Comparison of ENCODE assay signal across 25 mouse cellular contexts in genomic region chr16:55356097-55356496, GRCm38 (mm10). TPM values are rescaled to one million over a fixed set of nuclear protein-coding genes. Genes with fewer than 3 reads are reported as not detected.
DNase-seq lines count a peak whose midpoint lies in the region; ATAC-seq and TF ChIP-seq lines count a peak whose summit lies in the region.
"Had no signal": no experiment of that assay in that cellular context is flagged by ENCODE, and none has a peak within 500 bp of the region (broad histone marks: within the 10 kb centered on the region; RNA-seq: fewer than 3 reads in every experiment).

No protein-coding gene starts in this region.

- ATAC-seq in hindbrain, embryonic 14.5 days (ENCODE audit: low FRiP score) = no peak
- no peak for ATAC-seq in hindbrain, embryonic 12.5 days (ENCODE audit: low FRiP score)
- no peak for ATAC-seq in midbrain, postnatal 0 days (ENCODE audit: low FRiP score)
- no peak for ATAC-seq in midbrain, embryonic 16.5 days
- ATAC-seq: CD4-positive, CD25-positive, alpha-beta regulatory T cell, adult 4 months; forebrain, embryonic 15.5 days; inflammation-experienced regulatory T-cells, adult 6 months; intestine, postnatal 0 days had no signal

- no peaks in the 10 kb centered on the region for H3K27me3 ChIP-seq in hindbrain, embryonic 14.5 days (ENCODE audit: control insufficient read depth, insufficient read depth, low read length)
- no peaks in the 10 kb centered on the region for H3K27me3 ChIP-seq in hindbrain, embryonic 12.5 days
- no peaks in the 10 kb centered on the region for H3K27me3 ChIP-seq in midbrain, postnatal 0 days (ENCODE audit: insufficient read depth, low read length)
- no peaks in the 10 kb centered on the region for H3K27me3 ChIP-seq in midbrain, embryonic 16.5 days (ENCODE audit: control insufficient read depth, insufficient read depth, low read depth, low read length)
- H3K27me3 ChIP-seq: embryonic facial prominence, embryonic 15.5 days; forebrain, embryonic 15.5 days; hindbrain, embryonic 15.5 days had no signal

- WGBS in hindbrain, embryonic 14.5 days = 75% methylated on average over 3 of the region's 3 CpGs
- WGBS in hindbrain, embryonic 12.5 days = 81% methylated on average over 3 of the region's 3 CpGs
- WGBS in midbrain, postnatal 0 days = 76% methylated on average over 3 of the region's 3 CpGs
- WGBS in midbrain, embryonic 16.5 days = 79% methylated on average over 3 of the region's 3 CpGs

- H3K36me3 ChIP-seq in hindbrain, embryonic 14.5 days (replicated peaks; ENCODE audit: control insufficient read depth, insufficient read depth) = no peaks in the 10 kb centered on the region
- no peaks in the 10 kb centered on the region for H3K36me3 ChIP-seq in hindbrain, embryonic 12.5 days
- H3K36me3 ChIP-seq in midbrain, postnatal 0 days (ENCODE audit: insufficient read depth, low read length) = no peaks in the 10 kb centered on the region
- no peaks in the 10 kb centered on the region for H3K36me3 ChIP-seq in midbrain, embryonic 16.5 days (ENCODE audit: control insufficient read depth, insufficient read depth, low read length)
- H3K36me3 ChIP-seq: embryonic facial prominence, embryonic 15.5 days; forebrain, embryonic 15.5 days; heart, embryonic 10.5 days; hindbrain, embryonic 15.5 days had no signal

- DNase-seq in cerebellum, postnatal 10 days = peak; percentile 38 to 52
- DNase-seq in cerebellum, adult 9-11 months = no peak
- DNase-seq in hindbrain, embryonic 14.5 days (ENCODE audit: low spot score) = peak; percentile 27
- peak; percentile 5 for DNase-seq in midbrain, postnatal 0 days (ENCODE audit: low spot score)
- DNase-seq in kidney, postnatal 25 days = no peak
- DNase-seq: adrenal gland, postnatal 14 days; B cell, adult 2 months; cerebellum, adult 18-20 months; cerebellum, postnatal 36 days; gastrocnemius, postnatal 10 days; heart, adult 18-20 months; heart, postnatal 10 days; heart, postnatal 4 days had no signal

- no peak overlapping the region for H3K27ac ChIP-seq in hindbrain, embryonic 14.5 days
- H3K27ac ChIP-seq in hindbrain, embryonic 12.5 days = no peak overlapping the region
- no peak overlapping the region for H3K27ac ChIP-seq in midbrain, postnatal 0 days (ENCODE audit: low read depth, low read length)
- no peak overlapping the region for H3K27ac ChIP-seq in midbrain, embryonic 16.5 days (ENCODE audit: low read length)
- H3K27ac ChIP-seq: embryonic facial prominence, embryonic 15.5 days; forebrain, embryonic 15.5 days; heart, embryonic 10.5 days; hindbrain, embryonic 15.5 days had no signal

- H3K4me3 ChIP-seq in hindbrain, embryonic 14.5 days (replicated peaks; ENCODE audit: low read length) = no peak overlapping the region
- H3K4me3 ChIP-seq in hindbrain, embryonic 12.5 days = no peak overlapping the region
- no peak overlapping the region for H3K4me3 ChIP-seq in midbrain, postnatal 0 days (ENCODE audit: low read depth, low read length)
- H3K4me3 ChIP-seq in midbrain, embryonic 16.5 days (ENCODE audit: low read depth, low read length) = no peak overlapping the region
- H3K4me3 ChIP-seq: embryonic facial prominence, embryonic 15.5 days; erythroblast, embryonic 14.5 days; forebrain, embryonic 15.5 days; heart, embryonic 10.5 days; hindbrain, embryonic 15.5 days had no signal

- H3K4me1 ChIP-seq in hindbrain, embryonic 14.5 days (replicated peaks; ENCODE audit: control insufficient read depth, insufficient read depth, low read length) = no peaks in the 10 kb centered on the region
- no peaks in the 10 kb centered on the region for H3K4me1 ChIP-seq in hindbrain, embryonic 12.5 days
- H3K4me1 ChIP-seq in midbrain, postnatal 0 days (ENCODE audit: insufficient read depth, low read length) = no peaks in the 10 kb centered on the region
- no peaks in the 10 kb centered on the region for H3K4me1 ChIP-seq in midbrain, embryonic 16.5 days (ENCODE audit: control insufficient read depth, insufficient read depth, low read length)
- H3K4me1 ChIP-seq: embryonic facial prominence, embryonic 15.5 days; forebrain, embryonic 15.5 days; heart, embryonic 10.5 days; hindbrain, embryonic 15.5 days had no signal

- no peak overlapping the region for H3K9ac ChIP-seq in hindbrain, embryonic 14.5 days
- H3K9ac ChIP-seq in hindbrain, embryonic 12.5 days = no peak overlapping the region
- no peak overlapping the region for H3K9ac ChIP-seq in midbrain, postnatal 0 days (replicated peaks; ENCODE audit: low read length, poor library complexity, severe bottlenecking)
- no peak overlapping the region for H3K9ac ChIP-seq in midbrain, embryonic 16.5 days (ENCODE audit: low read depth, low read length)
- H3K9ac ChIP-seq: embryonic facial prominence, embryonic 15.5 days; forebrain, embryonic 15.5 days; hindbrain, embryonic 15.5 days had no signal

- H3K9me3 ChIP-seq in hindbrain, embryonic 14.5 days (ENCODE audit: control insufficient read depth, low read length) = no peaks in the 10 kb centered on the region
- no peaks in the 10 kb centered on the region for H3K9me3 ChIP-seq in hindbrain, embryonic 12.5 days (replicated peaks)
- H3K9me3 ChIP-seq in midbrain, postnatal 0 days (ENCODE audit: low read length) = no peaks in the 10 kb centered on the region
- H3K9me3 ChIP-seq in midbrain, embryonic 16.5 days (replicated peaks; ENCODE audit: control insufficient read depth, low read length, poor library complexity, severe bottlenecking) = no peaks in the 10 kb centered on the region
- H3K9me3 ChIP-seq: embryonic facial prominence, embryonic 15.5 days; heart, embryonic 10.5 days; hindbrain, embryonic 15.5 days had no signal

- no peak overlapping the region for H3K4me2 ChIP-seq in hindbrain, embryonic 14.5 days (replicated peaks)
- no peak overlapping the region for H3K4me2 ChIP-seq in hindbrain, embryonic 12.5 days (replicated peaks)
- H3K4me2 ChIP-seq in midbrain, postnatal 0 days (ENCODE audit: low read depth, low read length, poor library complexity, severe bottlenecking) = no peak overlapping the region
- H3K4me2 ChIP-seq in midbrain, embryonic 16.5 days (ENCODE audit: low read length) = no peak overlapping the region
- H3K4me2 ChIP-seq: embryonic facial prominence, embryonic 15.5 days; forebrain, embryonic 15.5 days; hindbrain, embryonic 15.5 days had no signal

- TF ChIP-seq CTCF in midbrain, postnatal 0 days (IDR thresholded peaks at IDR 0.05) = no peak

RNA-seq across cellular contexts. Expression of gene Zpld1, which starts 58.3 kb away (rescaled TPM):
- polyA plus RNA-seq in hindbrain, embryonic 14.5 days (2014; fragmentation: Nextera tagmentation; extraction: Ambion mirVana) = 0.67 and 1.0 TPM in 2 replicates
- 10.8 and 11.6 TPM in 2 replicates for polyA plus RNA-seq in hindbrain, embryonic 12.5 days (2016; fragmentation: Nextera tagmentation; extraction: Ambion mirVana)
- 0.14 and 0.33 TPM in 2 replicates for total RNA-seq in midbrain, postnatal 0 days (2014; rRNA removed)
- polyA plus RNA-seq in midbrain, postnatal 0 days (2015; fragmentation: Nextera tagmentation; extraction: Ambion mirVana) = 0.07 and 0.25 TPM in 2 replicates
- polyA plus RNA-seq in midbrain, embryonic 16.5 days (2015; fragmentation: Nextera tagmentation; extraction: Ambion mirVana) = 0.35 and 0.75 TPM in 2 replicates
- total RNA-seq: adrenal gland, postnatal 14 days; gastrocnemius, postnatal 4 days; heart, adult 18-20 months; heart, postnatal 10 days; heart, postnatal 4 days; MEL had no signal
- polyA plus RNA-seq: CD4-positive, CD25-positive, alpha-beta regulatory T cell, adult 4 months; erythroblast, embryonic 14.5 days; heart, embryonic 10.5 days; inflammation-experienced regulatory T-cells, adult 6 months had no signal

Comparison
In these comparisons a context has a peak if more than half of its experiments do, and no peak if none do; other contexts are left out.
1. DNase-seq: peak in cerebellum, postnatal 10 days (2 of 2), hindbrain, embryonic 14.5 days (single experiment) and midbrain, postnatal 0 days (single experiment); none in cerebellum, adult 9-11 months (single experiment) and kidney, postnatal 25 days (0 of 2).